Mouse (Mus musculus) heart, adult 2 months (tissue): ENCODE results near the gene Nags. TPM values are rescaled to one million over a fixed set of nuclear protein-coding genes. Genes with fewer than 3 reads are reported as not detected.
"Not testable (repeated sequence)": the region's sequence is repeated elsewhere in the genome, so short reads cannot be mapped to it uniquely, and the experiment has no call there.

Experiments
- DNase-seq, 2 experiments: peaks; one replicate each; pipeline ENCODE4 v3.0.0; 2021
- H3K27ac ChIP-seq: fragments of 200-600 bp; 2 replicates; pipeline ENCODE4 v1.8.1; 2022
- H3K27me3 ChIP-seq: fragments of 200-500 bp; 2 replicates; pipeline ENCODE4 v1.6.1; 2012; ENCODE audit warnings: mild to moderate bottlenecking, low read length, inconsistent platforms, mixed read lengths; ENCODE audit not compliant: control insufficient read depth, insufficient read depth
- H3K36me3 ChIP-seq: fragments of 200-500 bp; 2 replicates; pipeline ENCODE4 v1.6.1; 2012; ENCODE audit warnings: low read length, inconsistent platforms; ENCODE audit not compliant: control insufficient read depth, insufficient read depth
- H3K4me1 ChIP-seq: fragments of 200-500 bp; 2 replicates; pipeline ENCODE4 v1.6.1; 2011; ENCODE audit warnings: low read length; ENCODE audit not compliant: control insufficient read depth, insufficient read depth
- H3K4me3 ChIP-seq: fragments of 200-600 bp; 2 replicates; pipeline ENCODE4 v1.8.1; 2022
- H3K79me2 ChIP-seq: fragments of 200-500 bp; replicated peaks from 2 replicates; pipeline ENCODE4 v1.6.1; 2012; ENCODE audit warnings: mild to moderate bottlenecking, inconsistent platforms, low read length, moderate library complexity, mixed read lengths; ENCODE audit not compliant: control insufficient read depth, insufficient read depth
- H3K9ac ChIP-seq: fragments of 200-500 bp; 2 replicates; pipeline ENCODE4 v1.6.1; 2012; ENCODE audit warnings: low read depth, mild to moderate bottlenecking, control low read depth, inconsistent platforms, low read length, mixed read lengths
- CTCF ChIP-seq: fragments of 200-600 bp; IDR thresholded peaks from 2 replicates; pipeline ENCODE4 v1.8.1; 2022; ENCODE audit warnings: antibody characterized with exemption, mild to moderate bottlenecking, moderate library complexity
- EP300 ChIP-seq: fragments of 200-500 bp; IDR thresholded peaks from 2 replicates; pipeline ENCODE4 v1.6.1; 2011; ENCODE audit warnings: low read depth, low read length, control low read depth; ENCODE audit not compliant: insufficient read depth
- POLR2A ChIP-seq: fragments of 200-500 bp; IDR thresholded peaks from 2 replicates; pipeline ENCODE4 v1.6.1; 2011; ENCODE audit warnings: mild to moderate bottlenecking, low read depth, low read length, control low read depth; ENCODE audit not compliant: insufficient read depth
- WGBS: fragments of 180-500 bp; shearing (Covaris S2); methylation state at CpG from one replicate; pipeline ENCODE4 v1.1.7; 2018; 5-methylcytosine and 5-hydroxymethylcytosine counted together
- intact Hi-C: fragments of 180-260 bp; cut with DNase I; formaldehyde crosslinking; loops from one replicate; pipeline ENCODE4 v1.15.1; 2025
- polyA plus RNA-seq: library from polyadenylated mRNA; depleted of rRNA; stranded (reverse); fragments of >200 nt; gene quantifications from 2 replicates; pipeline ENCODE4 v1.2.3, GENCODE M21; 2012
- total RNA-seq, 2 experiments: library from RNA; stranded (reverse); gene quantifications; 2 replicates each; pipeline ENCODE4 v1.2.3; 2021

The Nags gene
- total and polyA plus RNA-seq, 3 experiments = 0.06 TPM; not detected in 2

DNA sequence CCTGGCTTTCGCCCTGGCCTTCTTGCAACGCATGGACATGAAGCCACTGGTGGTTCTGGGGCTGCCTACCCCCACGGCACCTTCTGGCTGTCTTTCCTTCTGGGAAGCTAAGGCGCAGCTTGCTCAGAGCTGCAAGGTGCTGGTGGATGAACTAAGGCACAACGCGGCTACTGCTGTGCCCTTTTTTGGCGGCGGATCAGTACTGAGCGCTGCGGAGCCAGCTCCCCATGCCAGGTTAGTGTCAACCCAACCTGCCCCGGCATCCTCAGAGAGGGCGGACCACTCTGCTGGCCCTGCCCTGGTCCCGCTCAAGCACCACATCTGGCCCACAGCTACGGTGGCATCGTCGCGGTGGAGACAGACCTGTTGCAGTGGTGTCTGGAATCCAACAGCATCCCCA lies 1.2 kb downstream of the Nags start:
- no peak for DNase-seq
- no peaks in the 10 kb centered on the region for H3K79me2 ChIP-seq
- TF ChIP-seq EP300 (no peak), POLR2A (no peak), CTCF (no peak)
- no peaks in the 10 kb centered on the region for H3K4me1 ChIP-seq
- H3K9ac ChIP-seq = no peak overlapping the region
- no peaks in the 10 kb centered on the region for H3K36me3 ChIP-seq
- no peak overlapping the region for H3K4me3 ChIP-seq
- intact Hi-C loops = no loop called here
- WGBS = 13% methylated on average over 17 of the region's 17 CpGs
- peaks cover 21% of the 10 kb centered on the region for H3K27me3 ChIP-seq
- no peak overlapping the region for H3K27ac ChIP-seq

DNA sequence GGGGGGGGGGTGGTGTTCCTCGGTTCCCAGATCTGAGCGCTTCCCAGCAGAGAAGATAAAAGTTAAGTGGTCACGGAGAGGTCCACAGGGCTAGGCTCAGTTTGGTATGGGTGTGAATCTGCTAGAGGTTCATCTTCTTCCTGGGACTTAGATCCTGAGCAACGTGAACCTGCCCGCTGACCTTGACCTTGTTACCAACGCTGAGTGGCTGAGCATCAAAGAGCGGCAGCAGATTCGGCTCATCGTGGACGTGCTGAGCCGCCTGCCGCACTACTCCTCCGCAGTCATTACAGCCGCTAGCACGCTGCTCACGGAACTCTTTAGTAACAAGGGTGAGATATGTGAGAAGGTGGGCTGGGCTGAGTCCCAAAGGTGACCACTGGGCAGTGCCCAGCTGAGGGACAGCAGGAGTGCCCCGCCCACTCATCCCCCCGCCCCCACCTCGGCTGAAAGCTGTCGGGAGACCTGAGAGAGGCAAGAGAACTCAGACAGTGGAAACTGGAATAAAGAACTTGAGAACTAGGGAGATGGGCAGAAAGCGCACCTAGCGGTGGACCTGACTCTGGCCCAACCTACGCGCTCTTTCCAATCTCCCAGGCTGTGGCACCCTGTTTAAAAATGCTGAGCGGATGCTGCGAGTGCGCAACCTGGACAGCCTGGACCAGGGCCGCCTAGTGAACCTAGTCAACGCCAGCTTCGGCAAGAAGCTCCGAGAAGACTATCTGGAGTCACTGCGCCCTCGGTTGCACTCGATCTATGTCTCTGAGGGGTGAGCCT lies 2.1 kb downstream of the Nags start:
- H3K4me3 ChIP-seq = no peak overlapping the region
- intact Hi-C loops = no loop called here
- no peaks in the 10 kb centered on the region for H3K36me3 ChIP-seq
- H3K4me1 ChIP-seq = no peaks in the 10 kb centered on the region
- TF ChIP-seq EP300 (no peak), CTCF (no peak), POLR2A (no peak)
- DNase-seq = no peak
- H3K9ac ChIP-seq = no peak overlapping the region
- no peak overlapping the region for H3K27ac ChIP-seq
- WGBS = 14% methylated on average over 34 of the region's 34 CpGs
- H3K27me3 ChIP-seq = peaks cover 21% of the 10 kb centered on the region
- no peaks in the 10 kb centered on the region for H3K79me2 ChIP-seq

DNA sequence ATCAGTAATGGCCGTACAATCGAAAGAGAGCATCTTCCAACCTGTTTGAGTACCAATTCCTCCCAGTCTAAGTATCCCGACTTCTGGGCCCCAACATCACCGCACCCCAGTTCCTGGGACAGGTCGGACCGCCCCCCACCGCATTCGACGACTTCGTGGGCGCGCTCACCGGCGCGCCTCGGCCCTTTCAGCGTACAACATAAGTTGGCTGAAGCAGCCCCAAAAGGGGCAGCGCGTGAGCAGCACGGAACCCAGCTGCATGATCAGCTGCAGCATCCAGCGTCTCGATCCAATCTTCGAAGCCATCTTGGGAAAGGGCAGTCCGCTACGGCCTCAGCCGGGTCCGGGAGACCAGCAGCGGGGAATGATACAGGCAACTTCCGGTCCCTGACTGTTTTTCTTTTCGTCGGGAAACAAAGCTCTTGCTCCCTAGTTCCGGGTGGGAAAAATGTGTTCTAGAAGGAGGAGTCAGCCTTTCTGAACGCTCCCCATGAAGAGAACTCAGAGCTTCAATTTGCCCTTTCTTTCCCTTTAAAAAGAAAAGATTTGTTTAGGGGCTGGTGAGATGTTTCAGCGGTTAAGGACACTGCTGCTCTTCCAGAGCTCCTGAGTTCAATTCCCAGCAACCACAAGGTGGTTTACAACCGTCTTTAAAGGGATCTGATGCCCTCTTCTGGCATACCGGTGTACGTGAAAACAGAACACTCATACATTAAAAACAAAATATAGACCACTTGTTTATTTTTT lies 10.9 kb downstream of the Nags start, which contains the start of gene Tmem101:
TSS of gene Tmem101 (minus strand) at position 366 of the 747 bp plus-strand sequence.
- Histone ChIP-seq H3K27ac (peak within 1 kb of the TSS; percentile 77), H3K9ac (peak within 1 kb of the TSS; percentile 87), H3K79me2 (no peaks in the 10 kb centered on the region), H3K4me1 (peaks cover 4% of the 10 kb centered on the region), H3K4me3 (peak within 1 kb of the TSS; percentile 75), H3K27me3 (no peaks in the 10 kb centered on the region), H3K36me3 (no peaks in the 10 kb centered on the region)
- DNase-seq = peak; percentile 91 to 94
- peak; percentile 69 for TF ChIP-seq CTCF
- TF ChIP-seq POLR2A = peak; percentile 81
- peak; percentile 94 for TF ChIP-seq EP300
- WGBS = under 1% methylated on average over 37 of the region's 37 CpGs
- intact Hi-C loops = loop anchor here (2.0 to 5.0 kb wide), 2 partner anchors 29 to 111 kb away; partner anchors contain the start of genes Asb16 and Lsm12

DNA sequence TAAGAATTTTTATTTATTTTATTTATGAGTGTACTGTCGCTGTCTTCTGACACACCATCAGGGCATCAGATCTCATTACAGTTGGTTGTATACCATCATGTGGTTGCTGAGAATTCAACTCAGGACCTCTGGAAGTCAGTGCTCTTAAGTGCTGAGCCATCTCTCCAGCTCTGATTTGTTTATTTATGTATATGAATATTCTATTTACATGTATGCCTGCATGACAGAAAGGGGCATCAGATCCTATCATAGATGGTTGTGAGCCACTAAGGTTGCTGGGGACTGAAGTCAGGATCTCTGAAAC lies 11.4 kb downstream of the Nags start:
- H3K9ac ChIP-seq = no peak overlapping the region
- TF ChIP-seq EP300 (no peak), CTCF (no peak), POLR2A (no peak)
- no peak overlapping the region; the same call in 1 of the 2 replicates for H3K4me3 ChIP-seq
- intact Hi-C loops = loop anchor here (2.0 to 5.0 kb wide), 2 partner anchors 28 to 111 kb away; partner anchors contain the start of genes Asb16 and Lsm12
- WGBS = 3% methylated on average over 1 of the region's 1 CpGs
- no peak for DNase-seq
- peak overlapping the region; percentile 77; the same call in 1 of the 2 replicates for H3K27ac ChIP-seq
- no peaks in the 10 kb centered on the region for H3K79me2 ChIP-seq
- H3K4me1 ChIP-seq = peaks cover 4% of the 10 kb centered on the region
- no peaks in the 10 kb centered on the region for H3K27me3 ChIP-seq
- no peaks in the 10 kb centered on the region for H3K36me3 ChIP-seq

DNA sequence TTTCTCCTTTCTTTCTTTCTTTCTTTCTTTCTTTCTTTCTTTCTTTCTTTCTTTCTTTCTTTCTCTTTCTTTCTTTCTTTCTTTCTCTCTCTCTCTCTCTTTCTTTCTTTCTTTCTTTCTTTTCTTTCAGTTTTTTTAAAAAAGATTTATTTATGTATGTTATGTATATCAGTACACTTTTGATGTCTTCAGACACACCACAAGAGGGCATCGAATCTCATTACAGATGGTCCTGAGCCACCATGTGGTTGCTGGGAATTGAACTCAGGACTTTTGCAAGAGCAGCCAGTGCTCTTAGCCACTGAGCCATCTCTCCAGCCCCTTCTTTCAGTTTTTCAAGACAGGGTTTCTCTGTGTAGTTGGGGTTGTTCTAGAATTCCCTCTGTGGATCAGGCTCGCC lies 12.7 kb downstream of the Nags start:
- not testable (repeated sequence) for H3K4me3 ChIP-seq, H3K9ac ChIP-seq, H3K4me1 ChIP-seq, H3K36me3 ChIP-seq, H3K27me3 ChIP-seq, H3K79me2 ChIP-seq, DNase-seq, H3K27ac ChIP-seq
- 79% methylated on average over 2 of the region's 2 CpGs for WGBS
- TF ChIP-seq CTCF = 0 out of 2 replicates have a peak, but pooled peaks have one; percentile 11
- intact Hi-C loops = loop anchor here (5.0 kb wide), 1 partner anchor 109 kb away; the partner anchor contains the start of gene Asb16

DNA sequence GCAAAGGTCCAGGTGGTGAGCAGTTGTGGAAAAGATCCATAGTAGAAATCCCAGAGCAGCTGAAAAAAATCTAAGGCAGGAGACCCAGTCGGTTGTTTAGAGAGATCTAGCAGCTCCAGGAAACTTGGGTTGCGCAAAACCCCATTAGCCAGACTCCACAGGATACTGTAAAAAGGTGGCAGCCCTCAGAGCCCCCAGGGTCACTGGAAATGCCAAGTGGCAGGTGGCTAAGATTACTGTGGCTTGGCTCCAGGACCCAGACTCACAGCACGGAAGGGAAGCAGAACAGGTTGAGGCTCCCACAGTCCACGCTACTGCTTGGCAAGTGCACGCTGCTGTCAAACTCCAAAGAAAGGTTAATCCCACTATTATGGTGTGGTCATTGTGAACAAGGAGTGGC lies 14.5 kb downstream of the Nags start:
- 75% methylated on average over 5 of the region's 5 CpGs for WGBS
- Histone ChIP-seq H3K4me1 (peaks cover 4% of the 10 kb centered on the region), H3K27me3 (no peaks in the 10 kb centered on the region), H3K9ac (no peak overlapping the region), H3K4me3 (no peak overlapping the region), H3K27ac (no peak overlapping the region), H3K79me2 (no peaks in the 10 kb centered on the region), H3K36me3 (no peaks in the 10 kb centered on the region)
- intact Hi-C loops = loop anchor here (5.0 kb wide), 1 partner anchor 108 kb away; the partner anchor contains the start of gene Asb16
- no peak for TF ChIP-seq CTCF
- no peak for TF ChIP-seq EP300
- TF ChIP-seq POLR2A = no peak
- DNase-seq = no peak
